Mouse (Mus musculus): ENCODE data around the gene Slc52a3.

DNA sequence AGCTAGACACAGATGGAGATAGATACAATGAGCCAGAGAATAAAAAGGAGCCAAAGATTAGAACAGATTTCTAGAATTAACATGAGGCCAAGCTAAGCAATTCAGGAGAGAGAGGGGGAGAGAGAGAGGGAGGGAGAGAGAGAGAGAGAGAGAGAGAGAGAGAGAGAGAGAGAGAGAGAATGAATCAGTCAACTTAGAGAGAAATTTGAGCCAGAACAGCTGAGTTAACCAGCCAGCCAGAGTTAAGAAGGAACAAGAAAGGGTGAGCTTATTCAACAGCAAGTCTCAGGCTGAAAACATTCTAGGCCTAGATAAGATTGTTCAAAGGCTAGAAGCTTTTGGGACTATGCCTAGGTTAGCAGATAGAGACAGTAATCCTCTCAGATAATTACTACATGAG, 13.8 kb upstream of the Slc52a3 start:
- TF ChIP-seq CTCF (IDR thresholded peaks at IDR 0.05; ENCODE audit: low read depth) (no peak), EP300 (IDR thresholded peaks at IDR 0.05; ENCODE audit: low read depth) (no peak)
